Mouse (Mus musculus) midbrain, embryonic 10.5 days (tissue): ENCODE results near the gene Epha4. TPM values are rescaled to one million over a fixed set of nuclear protein-coding genes. Genes with fewer than 3 reads are reported as not detected.
A peak's percentile ranks its signal among the peaks of the same experiment; 100 is the strongest.

Experiments used
- DNase-seq: peaks from one replicate; pipeline ENCODE4 v3.0.0-alpha.2; 2017; ENCODE audit warnings: low spot score
- H3K27ac ChIP-seq: fragments of 300-500 bp; sonication (generic); replicated peaks from 2 replicates; pipeline ENCODE4 v1.5.1; 2016; ENCODE audit warnings: mild to moderate bottlenecking
- H3K27me3 ChIP-seq: fragments of 300-500 bp; sonication (generic); 2 replicates; pipeline ENCODE4 v1.6.1; 2016; ENCODE audit warnings: low read depth, mild to moderate bottlenecking; ENCODE audit not compliant: poor library complexity, severe bottlenecking
- H3K36me3 ChIP-seq: fragments of 300-500 bp; sonication (generic); 2 replicates; pipeline ENCODE4 v1.6.1; 2016; ENCODE audit warnings: mild to moderate bottlenecking, moderate library complexity
- H3K4me1 ChIP-seq: fragments of 300-500 bp; sonication (generic); 2 replicates; pipeline ENCODE4 v1.6.1; 2016
- H3K4me3 ChIP-seq: fragments of 300-500 bp; sonication (generic); 2 replicates; pipeline ENCODE4 v1.5.1; 2016; ENCODE audit warnings: mild to moderate bottlenecking, moderate library complexity
- H3K9me3 ChIP-seq: fragments of 300-500 bp; sonication (generic); replicated peaks from 2 replicates; pipeline ENCODE4 v1.6.1; 2016; ENCODE audit warnings: mild to moderate bottlenecking
- WGBS: fragments of 180-500 bp; shearing (Covaris S2); methylation state at CpG from one replicate; pipeline ENCODE4 v1.1.7; 2016; 5-methylcytosine and 5-hydroxymethylcytosine counted together
- polyA plus RNA-seq: library from polyadenylated mRNA; unstranded; fragments of >200 nt; fragmentation: Nextera tagmentation; extraction: Ambion mirVana; gene quantifications from 2 replicates; pipeline ENCODE4 v1.2.1, GENCODE M21; 2016

The Epha4 gene
- polyA plus RNA-seq, 1 experiment from 2014 or later: 17.1 TPM

- H3K36me3 ChIP-seq: no peaks in the 10 kb centered on the region
- 12% methylated on average over 14 of the region's 17 CpGs for whole genome bisulfite sequencing
- H3K27ac ChIP-seq: peak overlapping the region; percentile 14
- H3K27me3 ChIP-seq: peaks cover 52% of the 10 kb centered on the region
- H3K4me3 ChIP-seq: peak overlapping the region; percentile 36
- H3K4me1 ChIP-seq: peaks cover 27% of the 10 kb centered on the region
- peak; percentile 61 for DNase-seq
- no peaks in the 10 kb centered on the region for H3K9me3 ChIP-seq
These were observed 7.0 kb upstream of the Epha4 start for GRCm38 (mm10) chr1:77521640-77522539.

GRCm38 (mm10) chr1:77518715-77519114 lies 3.8 kb upstream of the Epha4 start:
- WGBS: 88% methylated on average over 3 of the region's 3 CpGs
- H3K27me3 ChIP-seq: peaks cover 46% of the 10 kb centered on the region
- H3K4me1 ChIP-seq: peaks cover 45% of the 10 kb centered on the region
- H3K9me3 ChIP-seq: no peaks in the 10 kb centered on the region
- DNase-seq: no peak
- H3K27ac ChIP-seq: no peak overlapping the region
- H3K36me3 ChIP-seq: no peaks in the 10 kb centered on the region
- no peak overlapping the region for H3K4me3 ChIP-seq

- Histone ChIP-seq H3K36me3 (no peaks in the 10 kb centered on the region), H3K9me3 (no peaks in the 10 kb centered on the region), H3K27ac (peak overlapping the region; percentile 87), H3K4me1 (peaks cover 48% of the 10 kb centered on the region), H3K4me3 (peak overlapping the region; percentile 79), H3K27me3 (peaks cover 58% of the 10 kb centered on the region)
- 1% methylated on average over 36 of the region's 36 CpGs for WGBS
- DNase-seq: peak; percentile 93
These were observed 1.5 kb upstream of the Epha4 start for GRCm38 (mm10) chr1:77516203-77516991.

GRCm38 (mm10) chr1:77515651-77515981 lies 728 bp upstream of the Epha4 start:
- H3K4me3 ChIP-seq: peak overlapping the region; percentile 79
- peak; percentile 63 for DNase-seq
- peaks cover 48% of the 10 kb centered on the region for H3K4me1 ChIP-seq
- peak overlapping the region; percentile 87 for H3K27ac ChIP-seq
- no peaks in the 10 kb centered on the region for H3K9me3 ChIP-seq
- H3K36me3 ChIP-seq: peaks cover 3% of the 10 kb centered on the region
- under 1% methylated on average over 12 of the region's 12 CpGs for WGBS
- H3K27me3 ChIP-seq: peaks cover 62% of the 10 kb centered on the region

- peaks cover 62% of the 10 kb centered on the region for H3K27me3 ChIP-seq
- peak overlapping the region; percentile 87 for H3K27ac ChIP-seq
- H3K4me1 ChIP-seq: peaks cover 54% of the 10 kb centered on the region
- H3K9me3 ChIP-seq: no peaks in the 10 kb centered on the region
- peak; percentile 70 for DNase-seq
- WGBS: under 1% methylated on average over 45 of the region's 45 CpGs
- peaks cover 12% of the 10 kb centered on the region for H3K36me3 ChIP-seq
- H3K4me3 ChIP-seq: peak overlapping the region; percentile 79
These were observed 444 bp downstream of the Epha4 start for GRCm38 (mm10) chr1:77514325-77514962.

- no peak for DNase-seq
These were observed 946 bp downstream of the Epha4 start for GRCm38 (mm10) chr1:77513959-77514324.

GRCm38 (mm10) chr1:77513411-77513941 lies 1.4 kb downstream of the Epha4 start:
- H3K27me3 ChIP-seq: peaks cover 62% of the 10 kb centered on the region
- peaks cover 20% of the 10 kb centered on the region for H3K36me3 ChIP-seq
- H3K9me3 ChIP-seq: no peaks in the 10 kb centered on the region
- H3K4me3 ChIP-seq: peak overlapping the region; percentile 79
- peak overlapping the region; percentile 87 for H3K27ac ChIP-seq
- peak; percentile 74 for DNase-seq
- H3K4me1 ChIP-seq: peaks cover 59% of the 10 kb centered on the region
- WGBS: 2% methylated on average over 27 of the region's 27 CpGs

More at GRCm38 (mm10) chr1:77513959-77514324, 946 bp downstream of the Epha4 start:
- H3K4me3 ChIP-seq: peak overlapping the region; percentile 79
- H3K36me3 ChIP-seq: peaks cover 15% of the 10 kb centered on the region
- H3K4me1 ChIP-seq: peaks cover 55% of the 10 kb centered on the region
- 1% methylated on average over 9 of the region's 9 CpGs for WGBS
- H3K9me3 ChIP-seq: no peaks in the 10 kb centered on the region
- peaks cover 62% of the 10 kb centered on the region for H3K27me3 ChIP-seq
- peak overlapping the region; percentile 87 for H3K27ac ChIP-seq

- Histone ChIP-seq H3K27ac (peak overlapping the region; percentile 87), H3K9me3 (no peaks in the 10 kb centered on the region), H3K27me3 (peaks cover 62% of the 10 kb centered on the region), H3K4me1 (peaks cover 67% of the 10 kb centered on the region), H3K36me3 (peaks cover 25% of the 10 kb centered on the region), H3K4me3 (peak overlapping the region; percentile 79)
- peak; percentile 62 for DNase-seq
- 0% methylated on average over 20 of the region's 20 CpGs for WGBS
These were observed 2.3 kb downstream of the Epha4 start for GRCm38 (mm10) chr1:77512431-77513195.

- peak overlapping the region; percentile 79 for H3K4me3 ChIP-seq
- H3K4me1 ChIP-seq: peaks cover 69% of the 10 kb centered on the region
- DNase-seq: no peak
- WGBS: 3% methylated on average over 4 of the region's 4 CpGs
- H3K36me3 ChIP-seq: peaks cover 26% of the 10 kb centered on the region
- H3K9me3 ChIP-seq: no peaks in the 10 kb centered on the region
- H3K27ac ChIP-seq: peak overlapping the region; percentile 87
- H3K27me3 ChIP-seq: peaks cover 62% of the 10 kb centered on the region
These were observed 2.9 kb downstream of the Epha4 start for GRCm38 (mm10) chr1:77512059-77512407.

- H3K27ac ChIP-seq: peak overlapping the region; percentile 87
These were observed 3.4 kb downstream of the Epha4 start for GRCm38 (mm10) chr1:77511372-77512058.

GRCm38 (mm10) chr1:77510623-77511022 lies 4.3 kb downstream of the Epha4 start:
- peaks cover 69% of the 10 kb centered on the region for H3K4me1 ChIP-seq
- peak overlapping the region; percentile 79; the same call in 1 of the 2 replicates for H3K4me3 ChIP-seq

More at GRCm38 (mm10) chr1:77511372-77512058, 3.4 kb downstream of the Epha4 start:
- peak overlapping the region; percentile 79 for H3K4me3 ChIP-seq
- no peak for DNase-seq
- H3K4me1 ChIP-seq: peaks cover 69% of the 10 kb centered on the region
- 36% methylated on average over 10 of the region's 10 CpGs for WGBS
- peaks cover 62% of the 10 kb centered on the region for H3K27me3 ChIP-seq
- H3K9me3 ChIP-seq: no peaks in the 10 kb centered on the region
- H3K36me3 ChIP-seq: peaks cover 31% of the 10 kb centered on the region

More at GRCm38 (mm10) chr1:77510623-77511022, 4.3 kb downstream of the Epha4 start:
- 54% methylated on average over 5 of the region's 5 CpGs for WGBS
- Histone ChIP-seq H3K36me3 (peaks cover 35% of the 10 kb centered on the region), H3K9me3 (no peaks in the 10 kb centered on the region), H3K27ac (no peak overlapping the region), H3K27me3 (peaks cover 69% of the 10 kb centered on the region)
- no peak for DNase-seq
